Mouse (Mus musculus) liver, embryonic 11.5 days (tissue): ENCODE results near the gene Itpr3. TPM values are rescaled to one million over a fixed set of nuclear protein-coding genes. Genes with fewer than 3 reads are reported as not detected.
A peak's percentile ranks its signal among the peaks of the same experiment; 100 is the strongest.

Experiments
- ATAC-seq: fragments of 200-750 bp; cut with Nextera tagmentation; replicated peaks from 2 replicates; pipeline ENCODE4 v1.8.0; 2017; ENCODE audit warnings: moderate number of reproducible peaks, mild to moderate bottlenecking, moderate TSS enrichment, moderate library complexity; ENCODE audit not compliant: low FRiP score
- DNase-seq: peaks from one replicate; pipeline ENCODE4 v3.0.0-alpha.2; 2017; ENCODE audit warnings: low spot score
- H3K27ac ChIP-seq: fragments of 300-500 bp; sonication (generic); 2 replicates; pipeline ENCODE4 v1.5.1; 2014; ENCODE audit warnings: mild to moderate bottlenecking, low read depth, low read length, control low read depth
- H3K27me3 ChIP-seq: fragments of 300-500 bp; sonication (generic); replicated peaks from 2 replicates; pipeline ENCODE4 v1.6.1; 2014; ENCODE audit warnings: low read length, mixed read lengths; ENCODE audit not compliant: control insufficient read depth, insufficient read depth
- H3K36me3 ChIP-seq: fragments of 300-500 bp; sonication (generic); 2 replicates; pipeline ENCODE4 v1.6.1; 2014; ENCODE audit warnings: mild to moderate bottlenecking, low read length, moderate library complexity, mixed read lengths; ENCODE audit not compliant: control insufficient read depth, insufficient read depth
- H3K4me1 ChIP-seq: fragments of 300-500 bp; sonication (generic); replicated peaks from 2 replicates; pipeline ENCODE4 v1.6.1; 2014; ENCODE audit warnings: low read length, mixed read lengths; ENCODE audit not compliant: control insufficient read depth, insufficient read depth
- H3K4me2 ChIP-seq: fragments of 300-500 bp; sonication (generic); 2 replicates; pipeline ENCODE4 v1.6.1; 2014; ENCODE audit warnings: mild to moderate bottlenecking, control low read depth, moderate library complexity
- H3K4me3 ChIP-seq: fragments of 300-500 bp; sonication (generic); 2 replicates; pipeline ENCODE4 v1.5.1; 2014; ENCODE audit warnings: low read depth, low read length, control low read depth
- H3K9ac ChIP-seq: fragments of 300-500 bp; sonication (generic); 2 replicates; pipeline ENCODE4 v1.6.1; 2014; ENCODE audit warnings: low read depth, low read length, control low read depth
- H3K9me3 ChIP-seq: fragments of 300-500 bp; sonication (generic); 2 replicates; pipeline ENCODE4 v1.6.1; 2016; ENCODE audit warnings: low read length, inconsistent platforms, mixed read lengths; ENCODE audit not compliant: control insufficient read depth
- WGBS: fragments of 180-500 bp; shearing (Covaris S2); extraction: QIAGEN DNeasy Blood & Tissue Kit; methylation state at CpG from one replicate; pipeline ENCODE4 v1.1.7; 2014; 5-methylcytosine and 5-hydroxymethylcytosine counted together
- microRNA-seq: library from miRNA; unstranded; fragments of <30 nt; microRNA quantifications from one replicate; pipeline ENCODE4, GENCODE M21; 2017; ENCODE audit warnings: borderline number of aligned reads
- polyA plus RNA-seq: library from polyadenylated mRNA; unstranded; fragments of >200 nt; fragmentation: Nextera tagmentation; extraction: Ambion mirVana; gene quantifications from 2 replicates; pipeline ENCODE4 v1.2.1, GENCODE M21; 2014

Gene Itpr3
- polyA plus RNA-seq, 1 experiment from 2014 or later = 2.0 TPM

GRCm38 (mm10) chr17:27165054-27165773 is 108.1 kb downstream of the Itpr3 start:
- no peak for DNase-seq
- Histone ChIP-seq H3K4me3 (no peak overlapping the region), H3K4me1 (no peaks in the 10 kb centered on the region), H3K9ac (no peak overlapping the region), H3K27me3 (no peaks in the 10 kb centered on the region), H3K4me2 (no peak overlapping the region), H3K27ac (no peak overlapping the region), H3K9me3 (no peaks in the 10 kb centered on the region), H3K36me3 (no peaks in the 10 kb centered on the region)
- no peak for ATAC-seq
- WGBS = 59% methylated on average over 8 of the region's 8 CpGs

DNA sequence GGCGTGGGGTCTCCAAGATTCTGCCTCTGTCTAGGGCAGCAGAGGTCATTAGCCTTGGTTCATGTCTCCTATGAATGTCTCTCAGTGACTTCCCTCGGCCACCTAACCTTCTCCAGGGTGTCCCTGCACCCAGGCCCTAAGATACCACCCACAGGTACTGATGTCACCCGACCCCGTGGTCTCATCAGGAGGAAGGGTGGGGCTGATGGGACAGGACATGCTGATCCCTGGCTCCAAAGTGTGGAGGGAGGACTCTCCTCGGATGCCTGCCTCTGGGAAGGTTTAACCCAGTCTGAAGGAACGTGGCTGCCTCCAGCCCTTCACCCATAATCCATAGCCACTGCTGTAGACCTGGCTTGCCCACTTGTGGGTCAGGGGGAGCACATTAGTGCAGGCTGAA is 109.8 kb downstream of the Itpr3 start:
- no peaks in the 10 kb centered on the region for H3K27me3 ChIP-seq
- no peak overlapping the region for H3K4me3 ChIP-seq
- ATAC-seq (no peak), DNase-seq (no peak)
- H3K9ac ChIP-seq = no peak overlapping the region
- no peaks in the 10 kb centered on the region for H3K4me1 ChIP-seq
- no peaks in the 10 kb centered on the region for H3K36me3 ChIP-seq
- H3K4me2 ChIP-seq = no peak overlapping the region
- no peak overlapping the region for H3K27ac ChIP-seq
- no peaks in the 10 kb centered on the region for H3K9me3 ChIP-seq
- 64% methylated on average over 6 of the region's 6 CpGs for WGBS

DNA sequence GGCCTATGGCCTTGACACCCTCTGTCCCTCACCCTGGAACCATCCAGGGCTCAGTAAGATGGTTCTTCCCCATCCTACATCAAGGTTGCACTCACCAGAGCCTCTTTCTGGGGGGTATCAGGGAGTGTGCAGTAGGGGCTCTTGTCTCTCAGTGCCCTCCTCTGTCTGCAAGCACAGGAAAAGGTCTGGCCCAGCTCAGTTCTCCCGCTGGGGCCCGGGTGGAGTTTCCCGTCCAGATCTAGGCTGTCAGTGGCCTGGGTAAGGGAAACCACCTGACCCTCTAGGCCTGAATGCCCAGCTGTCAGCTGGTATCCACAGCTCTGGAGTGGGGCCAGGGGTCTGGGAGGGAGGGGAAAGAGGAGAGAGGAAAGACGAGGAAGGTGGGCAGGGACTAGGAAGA is 110.4 kb downstream of the Itpr3 start, which contains the start of gene Ip6k3:
Gene Ip6k3, minus strand, starts transcription at position 251 of the 400 bp plus-strand sequence.
- WGBS = 53% methylated on average over 4 of the region's 4 CpGs
- DNase-seq (no peak), ATAC-seq (no peak)
- Histone ChIP-seq H3K4me2 (no peak within 1 kb of the TSS), H3K27me3 (no peaks in the 10 kb centered on the region; the same call in 1 of the 2 replicates), H3K4me1 (no peaks in the 10 kb centered on the region), H3K36me3 (no peaks in the 10 kb centered on the region), H3K9ac (no peak within 1 kb of the TSS), H3K27ac (no peak within 1 kb of the TSS), H3K9me3 (no peaks in the 10 kb centered on the region), H3K4me3 (no peak within 1 kb of the TSS)

DNA sequence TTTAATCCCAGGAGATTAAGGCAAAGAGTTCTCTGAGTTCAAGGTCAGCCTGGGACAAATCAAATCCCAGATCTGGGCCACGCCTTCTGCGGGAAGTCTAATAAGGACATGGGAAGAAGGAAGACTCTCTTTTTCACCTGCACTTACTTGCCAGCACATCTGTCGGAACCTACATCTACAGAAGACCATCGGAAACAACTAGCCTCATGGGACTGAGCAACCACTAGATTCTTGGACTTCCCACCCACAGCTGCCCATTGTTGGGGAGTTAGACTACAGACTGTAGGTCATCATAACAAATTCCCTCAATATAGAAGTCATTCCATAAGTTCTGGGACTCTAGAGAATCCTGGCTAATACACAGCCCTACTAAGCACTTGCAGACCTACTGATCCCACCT is 111.5 kb downstream of the Itpr3 start:
- no peak overlapping the region for H3K9ac ChIP-seq
- H3K4me1 ChIP-seq = no peaks in the 10 kb centered on the region
- DNase-seq (no peak), ATAC-seq (no peak)
- no peaks in the 10 kb centered on the region for H3K9me3 ChIP-seq
- H3K27ac ChIP-seq = no peak overlapping the region
- no peaks in the 10 kb centered on the region for H3K36me3 ChIP-seq
- H3K27me3 ChIP-seq = no peaks in the 10 kb centered on the region; the same call in 1 of the 2 replicates
- H3K4me2 ChIP-seq = no peak overlapping the region
- H3K4me3 ChIP-seq = no peak overlapping the region
- 87% methylated on average over 4 of the region's 4 CpGs for WGBS

DNA sequence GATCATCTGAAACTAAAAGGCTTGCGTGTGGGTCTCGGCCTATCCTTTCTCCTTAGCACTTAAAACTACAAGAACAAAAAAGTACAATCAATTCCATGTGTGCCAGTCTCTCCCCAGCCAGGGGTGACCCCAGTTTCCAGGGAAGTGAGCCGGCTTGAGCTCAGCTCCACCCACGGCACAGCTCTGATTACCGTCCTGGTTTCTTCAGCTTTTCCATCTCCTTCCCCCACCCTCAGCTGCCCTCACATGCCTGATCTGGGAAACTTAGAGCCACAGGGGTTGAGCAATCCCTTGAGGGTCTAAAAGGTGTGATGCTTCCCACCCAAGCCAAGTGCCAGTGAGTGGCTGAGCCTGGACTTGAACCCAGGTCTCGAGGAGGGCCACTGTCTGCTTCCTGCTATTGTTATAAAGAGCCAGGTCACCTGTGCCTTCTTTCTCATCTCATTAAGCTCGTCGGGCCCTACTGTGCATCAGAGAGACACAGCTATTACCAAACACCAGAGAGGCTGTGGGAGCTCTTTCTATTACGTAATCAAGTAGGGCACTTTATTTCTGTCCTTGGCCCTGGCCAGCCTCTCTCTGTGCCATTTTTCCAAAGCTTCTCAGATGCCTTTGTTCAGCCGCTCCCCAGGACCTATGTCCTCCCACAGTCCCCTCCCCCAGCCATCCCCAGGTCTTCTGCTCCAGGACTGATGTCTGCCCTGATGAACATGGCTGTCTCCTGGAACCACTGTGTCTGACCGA is 113.0 kb downstream of the Itpr3 start:
- Histone ChIP-seq H3K4me1 (no peaks in the 10 kb centered on the region), H3K4me3 (no peak overlapping the region), H3K27me3 (no peaks in the 10 kb centered on the region; the same call in 1 of the 2 replicates), H3K4me2 (no peak overlapping the region), H3K27ac (0 out of 2 replicates have a peak overlapping the region, but pooled peaks have one; percentile 4), H3K9ac (no peak overlapping the region), H3K36me3 (no peaks in the 10 kb centered on the region), H3K9me3 (no peaks in the 10 kb centered on the region)
- DNase-seq (no peak), ATAC-seq (no peak)
- 70% methylated on average over 11 of the region's 11 CpGs for WGBS

- no peak overlapping the region for H3K9ac ChIP-seq
- no peaks in the 10 kb centered on the region for H3K36me3 ChIP-seq
- H3K4me2 ChIP-seq = no peak overlapping the region
- peaks cover 4% of the 10 kb centered on the region; the same call in 1 of the 2 replicates for H3K4me1 ChIP-seq
- ATAC-seq (no peak), DNase-seq (no peak)
- 63% methylated on average over 5 of the region's 5 CpGs for WGBS
- no peak overlapping the region for H3K4me3 ChIP-seq
- no peak overlapping the region for H3K27ac ChIP-seq
- no peaks in the 10 kb centered on the region; the same call in 1 of the 2 replicates for H3K27me3 ChIP-seq
- no peaks in the 10 kb centered on the region for H3K9me3 ChIP-seq
Observed at GRCm38 (mm10) chr17:27171121-27171520, 114.0 kb downstream of the Itpr3 start.

Small RNA genes within 50 kb of the gene (microRNA-seq; reads per million reads assigned to microRNA genes)
- not detected for gene Mir7677

Other genes with a start within 250 kb of the Itpr3 start
- gene Nkx2-5, start 212.3 kb upstream of the Itpr3 start, polyA plus RNA-seq = 1.0 and 2.1 TPM in 2 replicates
- gene Kifc5b, start 140.2 kb upstream of the Itpr3 start, polyA plus RNA-seq = 8.6 and 8.7 TPM in 2 replicates
- 3.2 and 3.4 TPM in 2 replicates for gene Phf1, start 124.3 kb upstream of the Itpr3 start, polyA plus RNA-seq
- gene Cuta, start 117.7 kb upstream of the Itpr3 start, polyA plus RNA-seq = 159 and 171 TPM in 2 replicates
- gene Syngap1, start 116.1 kb upstream of the Itpr3 start, polyA plus RNA-seq = 1.4 and 1.6 TPM in 2 replicates
- 9.7 and 9.9 TPM in 2 replicates for gene Zbtb9, start 84.1 kb upstream of the Itpr3 start, polyA plus RNA-seq
- 10.8 and 11.3 TPM in 2 replicates for gene Bak1, start 28.3 kb upstream of the Itpr3 start, polyA plus RNA-seq
- gene Uqcc2, start 76.6 kb downstream of the Itpr3 start, polyA plus RNA-seq = 386 and 413 TPM in 2 replicates
- 0.11 TPM in 1 of 2 replicates, not detected in the other for gene Ip6k3, start 110.5 kb downstream of the Itpr3 start, polyA plus RNA-seq
- 11.6 and 13.4 TPM in 2 replicates for gene Lemd2, start 147.2 kb downstream of the Itpr3 start, polyA plus RNA-seq